ENCODE assay signal across 9 mouse cellular contexts in the genomic region with DNA sequence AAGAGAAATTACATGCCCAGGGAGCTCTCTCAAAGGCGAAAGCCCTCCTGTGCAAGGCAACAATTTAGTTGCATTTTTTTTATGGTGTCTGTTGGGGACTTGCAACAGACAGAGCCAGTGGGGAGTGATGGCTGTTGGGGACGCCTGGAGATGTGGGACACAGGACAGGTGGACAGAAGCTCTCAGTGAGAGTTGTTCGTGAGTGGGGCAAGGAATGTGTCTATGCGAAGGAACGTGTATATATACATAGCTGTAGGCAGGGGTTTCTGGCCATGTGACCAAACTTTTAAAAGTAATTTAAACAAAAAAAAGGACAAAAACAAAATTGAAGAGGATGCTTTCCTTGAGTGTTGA. TPM values are rescaled to one million over a fixed set of nuclear protein-coding genes. Genes with fewer than 3 reads are reported as not detected.
A peak's percentile ranks its signal among the peaks of the same experiment; 100 is the strongest.
DNase-seq lines count a peak whose midpoint lies in the region; ATAC-seq and TF ChIP-seq lines count a peak whose summit lies in the region.
"Had no signal": no experiment of that assay in that cellular context is flagged by ENCODE, and none has a peak within 500 bp of the region (broad histone marks: within the 10 kb centered on the region; RNA-seq: fewer than 3 reads in every experiment).

No protein-coding gene starts in this region.

- peaks cover 26% of the 10 kb centered on the region for H3K4me1 ChIP-seq in hindbrain, embryonic 12.5 days
- peaks cover 10% of the 10 kb centered on the region; the same call in 1 of the 2 replicates for H3K4me1 ChIP-seq in hindbrain, embryonic 11.5 days (replicated peaks; ENCODE audit: control insufficient read depth, insufficient read depth, low read length)
- H3K4me1 ChIP-seq in embryonic facial prominence, embryonic 10.5 days = peaks cover 67% of the 10 kb centered on the region
- H3K4me1 ChIP-seq in forebrain, embryonic 12.5 days = peaks cover 61% of the 10 kb centered on the region
- peaks cover 39% of the 10 kb centered on the region for H3K4me1 ChIP-seq in limb, embryonic 14.5 days (ENCODE audit: control insufficient read depth, insufficient read depth, low read length)
- no peaks in the 10 kb centered on the region; the same call in 1 of the 2 replicates for H3K4me1 ChIP-seq in liver, postnatal 0 days (ENCODE audit: insufficient read depth)

- no peak for TF ChIP-seq EP300 in liver, postnatal 0 days (IDR thresholded peaks at IDR 0.05; ENCODE audit: low read depth)

- H3K36me3 ChIP-seq in hindbrain, embryonic 12.5 days = peaks cover 8% of the 10 kb centered on the region; the same call in 1 of the 2 replicates
- no peaks in the 10 kb centered on the region for H3K36me3 ChIP-seq in hindbrain, embryonic 11.5 days (ENCODE audit: control insufficient read depth, insufficient read depth, low read length)
- H3K36me3 ChIP-seq in embryonic facial prominence, embryonic 10.5 days (replicated peaks) = peaks cover 66% of the 10 kb centered on the region
- H3K36me3 ChIP-seq in forebrain, embryonic 12.5 days (replicated peaks) = peaks cover 16% of the 10 kb centered on the region; the same call in 1 of the 2 replicates
- peaks cover 12% of the 10 kb centered on the region for H3K36me3 ChIP-seq in limb, embryonic 14.5 days (ENCODE audit: control insufficient read depth, insufficient read depth, low read length)
- no peaks in the 10 kb centered on the region for H3K36me3 ChIP-seq in liver, postnatal 0 days (replicated peaks; ENCODE audit: insufficient read depth, low read length)

- no peak for TF ChIP-seq POLR2A in limb, embryonic 14.5 days (IDR thresholded peaks at IDR 0.05; ENCODE audit: borderline replicate concordance, extremely low read depth, insufficient read depth, insufficient read length)

- no peak for TF ChIP-seq CTCF in liver, postnatal 0 days (IDR thresholded peaks at IDR 0.05; ENCODE audit: low read depth)

- WGBS in hindbrain, embryonic 12.5 days = 44% methylated on average over 5 of the region's 5 CpGs
- WGBS in hindbrain, embryonic 11.5 days = 40% methylated on average over 5 of the region's 5 CpGs
- WGBS in embryonic facial prominence, embryonic 10.5 days = 37% methylated on average over 5 of the region's 5 CpGs
- WGBS in forebrain, embryonic 12.5 days = 21% methylated on average over 5 of the region's 5 CpGs
- 15% methylated on average over 5 of the region's 5 CpGs for WGBS in limb, embryonic 14.5 days
- 85% methylated on average over 5 of the region's 5 CpGs for WGBS in liver, postnatal 0 days (ENCODE audit: insufficient replicate concordance)

- H3K9ac ChIP-seq in hindbrain, embryonic 12.5 days = no peak overlapping the region
- no peak overlapping the region for H3K9ac ChIP-seq in hindbrain, embryonic 11.5 days (ENCODE audit: low read depth, low read length)
- H3K9ac ChIP-seq in forebrain, embryonic 12.5 days = no peak overlapping the region
- H3K9ac ChIP-seq in limb, embryonic 14.5 days (ENCODE audit: low read depth, low read length, severe bottlenecking) = no peak overlapping the region
- H3K9ac ChIP-seq in liver, postnatal 0 days (replicated peaks) = no peak overlapping the region

- no peak overlapping the region for H3K27ac ChIP-seq in hindbrain, embryonic 12.5 days
- H3K27ac ChIP-seq in hindbrain, embryonic 11.5 days (ENCODE audit: low read depth, low read length) = no peak overlapping the region
- peak overlapping the region; percentile 80 for H3K27ac ChIP-seq in embryonic facial prominence, embryonic 10.5 days (replicated peaks)
- peak overlapping the region; percentile 87 for H3K27ac ChIP-seq in forebrain, embryonic 12.5 days
- H3K27ac ChIP-seq in limb, embryonic 14.5 days (replicated peaks; ENCODE audit: low read depth, low read length) = no peak overlapping the region
- no peak overlapping the region for H3K27ac ChIP-seq in liver, postnatal 0 days (ENCODE audit: low read depth)

- no peak overlapping the region for H3K4me3 ChIP-seq in hindbrain, embryonic 12.5 days
- H3K4me3 ChIP-seq in hindbrain, embryonic 11.5 days (ENCODE audit: low read depth, low read length) = no peak overlapping the region
- peak overlapping the region; percentile 36; the same call in 1 of the 2 replicates for H3K4me3 ChIP-seq in embryonic facial prominence, embryonic 10.5 days
- H3K4me3 ChIP-seq in forebrain, embryonic 12.5 days (replicated peaks) = no peak overlapping the region
- H3K4me3 ChIP-seq in limb, embryonic 14.5 days (replicated peaks; ENCODE audit: low read length) = no peak overlapping the region
- no peak overlapping the region for H3K4me3 ChIP-seq in liver, postnatal 0 days (ENCODE audit: low read depth, low read length)

- H3K9me3 ChIP-seq in hindbrain, embryonic 12.5 days (replicated peaks) = no peaks in the 10 kb centered on the region
- H3K9me3 ChIP-seq in hindbrain, embryonic 11.5 days (ENCODE audit: control insufficient read depth, low read length) = no peaks in the 10 kb centered on the region
- no peaks in the 10 kb centered on the region for H3K9me3 ChIP-seq in embryonic facial prominence, embryonic 10.5 days
- no peaks in the 10 kb centered on the region for H3K9me3 ChIP-seq in forebrain, embryonic 12.5 days
- no peaks in the 10 kb centered on the region for H3K9me3 ChIP-seq in limb, embryonic 14.5 days (ENCODE audit: control insufficient read depth, low read length)
- H3K9me3 ChIP-seq in liver, postnatal 0 days (ENCODE audit: low read length) = no peaks in the 10 kb centered on the region

- DNase-seq in hindbrain, embryonic 11.5 days (ENCODE audit: low spot score) = no peak
- no peak for DNase-seq in embryonic facial prominence, embryonic 10.5 days (ENCODE audit: low spot score)
- DNase-seq in limb, embryonic 14.5 days (ENCODE audit: low spot score) = no peak
- no peak for DNase-seq in ovary, postnatal 10 days (ENCODE audit: low spot score)
- DNase-seq in liver, postnatal 0 days = no peak
- DNase-seq in cerebellum, adult 8-10 months = no peak
- DNase-seq: adrenal gland, adult 8-10 months had no signal

- no peaks in the 10 kb centered on the region for H3K27me3 ChIP-seq in hindbrain, embryonic 12.5 days
- H3K27me3 ChIP-seq in hindbrain, embryonic 11.5 days (ENCODE audit: control insufficient read depth, insufficient read depth, low read length) = no peaks in the 10 kb centered on the region
- H3K27me3 ChIP-seq in embryonic facial prominence, embryonic 10.5 days (replicated peaks; ENCODE audit: low read depth, poor library complexity, severe bottlenecking) = no peaks in the 10 kb centered on the region
- H3K27me3 ChIP-seq in forebrain, embryonic 12.5 days = no peaks in the 10 kb centered on the region
- H3K27me3 ChIP-seq in limb, embryonic 14.5 days (ENCODE audit: control insufficient read depth, insufficient read depth, low read length) = no peaks in the 10 kb centered on the region
- no peaks in the 10 kb centered on the region for H3K27me3 ChIP-seq in liver, postnatal 0 days (ENCODE audit: insufficient read depth, low read length)

- peak overlapping the region; percentile 22; the same call in 1 of the 2 replicates for H3K4me2 ChIP-seq in hindbrain, embryonic 12.5 days (replicated peaks)
- H3K4me2 ChIP-seq in hindbrain, embryonic 11.5 days (replicated peaks; ENCODE audit: low read depth, low read length) = no peak overlapping the region
- peak overlapping the region; percentile 40 for H3K4me2 ChIP-seq in forebrain, embryonic 12.5 days
- H3K4me2 ChIP-seq in limb, embryonic 14.5 days (replicated peaks; ENCODE audit: low read depth, low read length, severe bottlenecking) = peak overlapping the region; percentile 32
- no peak overlapping the region for H3K4me2 ChIP-seq in liver, postnatal 0 days (ENCODE audit: low read depth, low read length)

- ATAC-seq in hindbrain, embryonic 12.5 days (ENCODE audit: low FRiP score) = no peak
- no peak for ATAC-seq in hindbrain, embryonic 11.5 days (ENCODE audit: low FRiP score)
- peak; percentile 42 for ATAC-seq in forebrain, embryonic 12.5 days (ENCODE audit: low FRiP score)
- ATAC-seq in limb, embryonic 14.5 days (ENCODE audit: low FRiP score, low read depth) = no peak
- ATAC-seq in liver, postnatal 0 days = no peak

RNA-seq across cellular contexts. Expression of gene Pbx1, which starts 39.6 kb away (rescaled TPM):
- 56.3 and 59.8 TPM in 2 replicates for polyA plus RNA-seq in hindbrain, embryonic 12.5 days (2016; fragmentation: Nextera tagmentation; extraction: Ambion mirVana)
- polyA plus RNA-seq in hindbrain, embryonic 11.5 days (2014; fragmentation: Nextera tagmentation; extraction: Ambion mirVana) = 49.0 and 59.2 TPM in 2 replicates
- polyA plus RNA-seq in embryonic facial prominence, embryonic 10.5 days (2016; fragmentation: Nextera tagmentation; extraction: Ambion mirVana) = 37.2 and 41.6 TPM in 2 replicates
- polyA plus RNA-seq in forebrain, embryonic 12.5 days (2016; fragmentation: Nextera tagmentation; extraction: Ambion mirVana) = 69.4 and 72.2 TPM in 2 replicates
- 48.2 and 59.9 TPM in 2 replicates for polyA plus RNA-seq in limb, embryonic 14.5 days (2012; rRNA removed)
- polyA plus RNA-seq in limb, embryonic 14.5 days (2014; fragmentation: Nextera tagmentation; extraction: Ambion mirVana) = 26.5 and 32.1 TPM in 2 replicates
- 4.0 TPM in 2 replicates for polyA plus RNA-seq in liver, postnatal 0 days (2015; fragmentation: Nextera tagmentation; extraction: Ambion mirVana)

Comparison
In these comparisons a context has a peak if more than half of its experiments do, and no peak if none do; other contexts are left out.
1. H3K4me2 ChIP-seq: peak in hindbrain, embryonic 12.5 days (single experiment), forebrain, embryonic 12.5 days (single experiment) and limb, embryonic 14.5 days (single experiment); none in hindbrain, embryonic 11.5 days (single experiment) and liver, postnatal 0 days (single experiment).
2. H3K27ac ChIP-seq: peak in embryonic facial prominence, embryonic 10.5 days (single experiment) and forebrain, embryonic 12.5 days (single experiment); none in hindbrain, embryonic 12.5 days (single experiment), hindbrain, embryonic 11.5 days (single experiment), limb, embryonic 14.5 days (single experiment) and liver, postnatal 0 days (single experiment).